In the genomic region with DNA sequence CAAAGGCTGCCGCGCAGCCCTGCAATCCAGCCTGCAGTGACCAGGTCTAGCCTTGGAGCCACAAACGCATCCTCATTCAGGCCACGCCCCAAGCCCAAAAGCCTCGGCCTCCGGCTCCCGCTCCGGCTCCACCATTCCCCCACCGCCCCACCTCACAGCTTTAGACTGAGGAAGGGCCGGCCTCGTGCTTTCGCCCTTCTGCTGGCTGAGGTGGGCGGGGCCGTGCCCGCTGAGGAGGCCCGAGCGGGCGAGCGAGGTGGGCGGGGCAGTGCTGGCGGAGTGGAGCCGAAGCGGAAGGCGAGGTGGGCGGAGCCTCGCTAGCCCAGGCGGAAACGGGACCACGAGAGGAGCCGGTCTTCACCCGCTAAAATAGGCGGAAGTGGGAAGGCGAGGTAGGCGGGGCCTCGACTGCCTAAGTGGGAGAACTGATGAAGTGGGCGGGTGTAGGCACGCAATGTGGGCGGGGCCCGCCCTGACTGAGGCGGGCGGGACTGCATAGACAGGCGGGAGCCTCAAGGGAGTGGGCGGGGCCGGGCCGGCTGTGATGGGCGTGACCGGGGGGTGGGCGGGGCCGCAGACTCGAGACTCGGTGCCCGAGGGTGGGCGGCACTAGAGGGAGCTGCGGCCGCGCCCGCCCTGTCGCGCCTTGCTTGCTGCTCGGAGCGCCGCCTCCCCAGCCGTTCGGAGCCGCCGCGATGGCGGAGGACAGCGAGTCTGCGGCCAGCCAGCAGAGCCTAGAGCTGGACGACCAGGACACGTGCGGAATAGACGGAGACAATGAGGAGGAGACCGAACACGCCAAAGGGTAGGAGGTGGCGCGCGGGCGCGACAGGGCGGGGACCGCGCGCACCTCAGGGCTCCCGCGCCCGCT, we compare ENCODE assay signal across 8 mouse cellular contexts. TPM values are rescaled to one million over a fixed set of nuclear protein-coding genes. Genes with fewer than 3 reads are reported as not detected.
DNase-seq lines count a peak whose midpoint lies in the region; ATAC-seq lines count a peak whose summit lies in the region.

A gene (plus strand): TSS at position 611 of the 871 bp plus-strand sequence.

- H3K4me3 ChIP-seq in heart, embryonic 14.5 days (ENCODE audit: control insufficient read depth in 1 of 2, insufficient read depth in 1 of 2, low read depth in 1 of 2, low read length in 2 of 2) = peak within 1 kb of the TSS; percentile 64 to 98
- peak within 1 kb of the TSS; percentile 89 for H3K4me3 ChIP-seq in liver, embryonic 13.5 days (replicated peaks)
- H3K4me3 ChIP-seq in stomach, embryonic 16.5 days (replicated peaks; ENCODE audit: low read length) = peak within 1 kb of the TSS; percentile 83

- WGBS in heart, embryonic 14.5 days = under 1% methylated on average over 74 of the region's 88 CpGs
- under 1% methylated on average over 81 of the region's 88 CpGs for WGBS in liver, embryonic 13.5 days (ENCODE audit: insufficient replicate concordance)
- 0% methylated on average over 88 of the region's 88 CpGs for WGBS in stomach, embryonic 16.5 days

- H3K9me3 ChIP-seq in heart, embryonic 14.5 days (ENCODE audit: control insufficient read depth, low read length) = no peaks in the 10 kb centered on the region
- H3K9me3 ChIP-seq in liver, embryonic 13.5 days (replicated peaks) = no peaks in the 10 kb centered on the region
- H3K9me3 ChIP-seq in stomach, embryonic 16.5 days (replicated peaks; ENCODE audit: control insufficient read depth, low read length) = no peaks in the 10 kb centered on the region

- no peaks in the 10 kb centered on the region for H3K36me3 ChIP-seq in heart, embryonic 14.5 days (ENCODE audit: control insufficient read depth, insufficient read depth, low read length)
- no peaks in the 10 kb centered on the region for H3K36me3 ChIP-seq in liver, embryonic 13.5 days
- H3K36me3 ChIP-seq in stomach, embryonic 16.5 days (ENCODE audit: control insufficient read depth, insufficient read depth, low read length) = no peaks in the 10 kb centered on the region

- DNase-seq in c-Kit-negative CD71-positive TER-119-positive erythroid progenitor cells, embryonic 14.5 days (ENCODE audit: low read depth, low spot score) = peak; percentile 100
- peak; percentile 99 for DNase-seq in fibroblast of lung, adult 2 months (ENCODE audit: low read depth)
- DNase-seq in kidney, postnatal 14 days = peak; percentile 100
- DNase-seq in liver, embryonic 13.5 days = peak; percentile 100
- DNase-seq in neural tube, embryonic 10.5 days (ENCODE audit: extremely low spot score, low spot score) = peak; percentile 99

- H3K4me2 ChIP-seq in heart, embryonic 14.5 days (ENCODE audit: low read length) = peak within 1 kb of the TSS; percentile 78
- peak within 1 kb of the TSS; percentile 98 for H3K4me2 ChIP-seq in liver, embryonic 13.5 days
- peak within 1 kb of the TSS; percentile 82 for H3K4me2 ChIP-seq in stomach, embryonic 16.5 days (ENCODE audit: low read depth, low read length)

- peak within 1 kb of the TSS; percentile 93 for H3K9ac ChIP-seq in heart, embryonic 14.5 days (ENCODE audit: low read length)
- H3K9ac ChIP-seq in liver, embryonic 13.5 days = peak within 1 kb of the TSS; percentile 89
- H3K9ac ChIP-seq in stomach, embryonic 16.5 days (ENCODE audit: low read length) = peak within 1 kb of the TSS; percentile 83

- ATAC-seq in CD4-positive, CD25-positive, alpha-beta regulatory T cell, adult 4 months = peak; percentile 86
- ATAC-seq in heart, embryonic 14.5 days (ENCODE audit: insufficient number of reproducible peaks, insufficient read depth, low FRiP score, low read depth) = peak; percentile 98
- peak; percentile 93 for ATAC-seq in liver, embryonic 13.5 days (ENCODE audit: low read depth)
- ATAC-seq in stomach, embryonic 16.5 days (ENCODE audit: insufficient read depth, low FRiP score) = peak; percentile 98

- H3K27me3 ChIP-seq in heart, embryonic 14.5 days (ENCODE audit: control insufficient read depth, insufficient read depth, low read length) = no peaks in the 10 kb centered on the region
- no peaks in the 10 kb centered on the region for H3K27me3 ChIP-seq in liver, embryonic 13.5 days
- no peaks in the 10 kb centered on the region for H3K27me3 ChIP-seq in stomach, embryonic 16.5 days (ENCODE audit: control insufficient read depth, insufficient read depth, low read length)

- peak within 1 kb of the TSS; percentile 75 to 91 for H3K27ac ChIP-seq in heart, embryonic 14.5 days (replicated peaks in 1 of 2; ENCODE audit: control insufficient read depth in 1 of 2, insufficient read depth in 1 of 2, low read depth in 2 of 2, low read length in 2 of 2)
- H3K27ac ChIP-seq in liver, embryonic 13.5 days = peak within 1 kb of the TSS; percentile 83
- H3K27ac ChIP-seq in stomach, embryonic 16.5 days (ENCODE audit: low read length) = peak within 1 kb of the TSS; percentile 90

- H3K4me1 ChIP-seq in heart, embryonic 14.5 days (ENCODE audit: control insufficient read depth in 2 of 2, insufficient read depth in 2 of 2, low read length in 2 of 2) = peaks cover 6 to 20% of the 10 kb centered on the region in 2 experiments
- H3K4me1 ChIP-seq in liver, embryonic 13.5 days (replicated peaks) = peaks cover 36% of the 10 kb centered on the region
- peaks cover 13% of the 10 kb centered on the region for H3K4me1 ChIP-seq in stomach, embryonic 16.5 days (ENCODE audit: control insufficient read depth, insufficient read depth, low read length)

RNA-seq across cellular contexts. Expression of the gene that starts here (rescaled TPM):
- polyA plus RNA-seq in CD4-positive, CD25-positive, alpha-beta regulatory T cell, adult 4 months (2017; shearing (Covaris generic)) = 10 to 100 TPM; 57.0 to 61.4 TPM
- 30.2 and 34.9 TPM in 2 replicates for polyA plus RNA-seq in heart, embryonic 14.5 days (2014; fragmentation: Nextera tagmentation; extraction: Ambion mirVana)
- 19.7 and 21.2 TPM in 2 replicates for polyA plus RNA-seq in liver, embryonic 13.5 days (2015; fragmentation: Nextera tagmentation; extraction: Ambion mirVana)
- polyA plus RNA-seq in stomach, embryonic 16.5 days (2015; fragmentation: Nextera tagmentation; extraction: Ambion mirVana) = 36.7 and 39.3 TPM in 2 replicates

Comparison
In these comparisons a context has a peak if more than half of its experiments do, and no peak if none do; other contexts are left out.
1. Peak in every context shown above with its lines: DNase-seq, ATAC-seq, H3K4me3 ChIP-seq and H3K27ac ChIP-seq.